Mouse (Mus musculus): Measurements from ENCODE around the gene Olfr1048. TPM values are rescaled to one million over a fixed set of nuclear protein-coding genes. Genes with fewer than 3 reads are reported as not detected.
"Not testable (repeated sequence)": the region's sequence is repeated elsewhere in the genome, so short reads cannot be mapped to it uniquely, and the experiment has no call there.

The Olfr1048 gene
- not detected in 2 replicates for polyA plus RNA-seq (2012; ENCODE audit: insufficient read depth, low replicate concordance)

DNA sequence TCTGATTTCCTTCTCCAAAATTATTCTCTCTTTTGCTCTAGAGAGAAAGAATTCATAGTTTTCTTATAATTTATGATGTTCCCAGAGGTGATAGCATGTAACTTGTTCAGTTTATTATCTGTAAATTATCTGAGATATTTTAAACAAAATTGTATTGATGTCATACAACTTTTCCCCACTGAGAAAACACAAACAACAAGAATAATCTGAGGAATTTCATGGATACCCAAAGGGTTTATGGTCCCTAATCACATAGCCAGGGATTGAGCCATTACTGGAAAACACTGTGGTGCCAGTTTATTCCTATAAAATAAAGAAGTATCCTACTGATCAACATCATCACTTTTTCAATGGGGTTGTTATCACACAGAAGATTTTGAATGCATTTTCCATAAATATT, at the start of gene Olfr1048:
TSS of gene Olfr1048 (minus strand) at position 101 of the 400 bp plus-strand sequence.
- Histone ChIP-seq H3K9me3 (no peaks in the 10 kb centered on the region; the same call in 1 of the 2 replicates), H3K36me3 (replicated peaks; ENCODE audit: low read length) (no peaks in the 10 kb centered on the region), H3K4me3 (replicated peaks) (no peak within 1 kb of the TSS), H3K4me1 (no peaks in the 10 kb centered on the region), H3K27me3 (replicated peaks) (no peaks in the 10 kb centered on the region)
- TF ChIP-seq FLI1 (IDR thresholded peaks at IDR 0.05; ENCODE audit: low read length): no peak
- TF ChIP-seq GATA1 (IDR thresholded peaks at IDR 0.05; ENCODE audit: borderline replicate concordance, low read length): no peak

DNA sequence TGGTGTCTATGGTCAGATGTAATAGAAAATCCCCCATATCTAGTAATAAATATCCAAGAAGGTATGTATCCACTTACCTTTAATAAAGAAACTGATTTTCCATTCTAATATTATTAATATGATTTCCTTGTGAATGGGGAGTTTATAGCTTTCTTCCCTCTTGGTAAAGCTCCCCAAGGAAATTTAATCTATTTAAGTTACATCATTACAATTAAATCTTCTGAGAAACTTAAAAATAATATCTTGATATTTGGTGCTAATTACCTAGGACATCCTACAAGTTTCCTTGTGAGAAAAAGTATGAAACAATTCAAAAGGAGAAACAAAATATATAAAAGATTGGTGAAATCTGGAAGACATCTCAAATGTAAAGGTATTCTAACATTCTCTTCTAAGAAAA, 38.9 kb upstream of the Olfr1048 start, which contains the start of gene Olfr1051:
TSS of gene Olfr1051 (minus strand) at position 101 of the 400 bp plus-strand sequence.
- H3K9me3 ChIP-seq; H3K27me3 ChIP-seq (replicated peaks); H3K4me1 ChIP-seq; H3K4me3 ChIP-seq (replicated peaks); H3K36me3 ChIP-seq (replicated peaks; ENCODE audit: low read length): not testable (repeated sequence)

DNA sequence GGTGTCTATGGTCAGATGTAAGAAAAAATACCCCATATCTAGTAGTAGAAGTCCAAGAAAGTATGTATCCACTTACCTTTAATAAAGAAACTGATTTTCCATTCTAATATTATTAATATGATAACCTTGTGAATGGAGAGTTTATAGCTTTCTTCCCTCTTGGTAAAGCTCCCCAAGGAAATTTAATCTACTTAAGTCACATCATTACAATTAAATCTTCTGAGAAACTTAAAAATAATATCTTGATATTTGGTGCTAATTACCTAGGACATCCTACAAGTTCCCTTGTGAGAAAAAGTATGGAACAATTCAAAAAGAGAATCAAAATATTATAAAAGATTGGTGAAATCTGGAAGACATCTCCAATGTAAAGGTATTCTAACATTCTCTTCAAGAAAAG, 18.1 kb upstream of the Olfr1048 start, which contains the start of gene Olfr1049:
TSS of gene Olfr1049 (minus strand) at position 101 of the 400 bp plus-strand sequence.
- H3K9me3 ChIP-seq; H3K27me3 ChIP-seq (replicated peaks); H3K4me1 ChIP-seq; H3K36me3 ChIP-seq (replicated peaks; ENCODE audit: low read length); H3K4me3 ChIP-seq (replicated peaks): not testable (repeated sequence)

DNA sequence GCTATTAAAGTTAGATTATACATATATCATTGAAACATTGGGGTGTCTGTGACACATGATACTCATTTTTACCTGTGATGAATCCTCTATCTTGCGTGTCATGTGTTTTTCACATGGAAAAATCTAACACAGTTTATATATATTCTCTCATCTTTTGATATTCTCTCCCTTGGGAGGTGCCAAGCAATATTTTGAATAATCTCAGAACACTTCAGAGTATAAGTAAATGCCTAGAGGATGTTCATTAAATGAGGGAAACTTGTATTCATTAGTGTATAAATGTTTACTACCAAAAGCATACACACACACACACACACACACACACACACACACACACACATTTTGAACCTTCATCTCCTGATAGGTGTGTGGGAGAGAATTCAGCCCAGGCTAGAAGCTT, 8.8 kb downstream of the Olfr1048 start, which contains the start of gene Olfr1047:
TSS of gene Olfr1047 (minus strand) at position 101 of the 400 bp plus-strand sequence.
- H3K4me3 ChIP-seq (replicated peaks): no peak within 1 kb of the TSS
- H3K9me3 ChIP-seq: peaks cover 3% of the 10 kb centered on the region; the same call in 1 of the 2 replicates
- TF ChIP-seq FLI1 (IDR thresholded peaks at IDR 0.05; ENCODE audit: low read length) (no peak), GATA1 (IDR thresholded peaks at IDR 0.05; ENCODE audit: borderline replicate concordance, low read length) (no peak)

DNA sequence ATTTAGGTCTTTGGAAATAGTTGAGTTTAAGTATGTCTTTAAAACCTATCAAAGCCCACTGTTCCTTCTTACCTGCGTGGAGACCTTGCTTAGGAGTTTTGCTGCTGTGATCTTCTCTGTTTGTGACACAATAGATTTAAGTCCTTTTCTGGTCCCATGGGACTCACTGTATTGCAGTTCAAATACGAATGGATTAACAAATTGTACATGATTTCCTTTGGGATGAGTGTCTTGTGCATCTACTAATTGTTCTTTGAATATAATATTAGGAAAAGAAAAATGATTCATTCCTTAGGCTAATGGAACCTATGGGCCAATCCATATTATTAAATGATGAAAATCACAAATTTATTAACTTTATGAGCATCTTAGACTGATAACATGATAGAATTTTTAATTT, 20.9 kb downstream of the Olfr1048 start, which contains the start of gene Olfr1046:
TSS of gene Olfr1046 (minus strand) at position 101 of the 400 bp plus-strand sequence.
- Histone ChIP-seq H3K27me3 (replicated peaks) (no peaks in the 10 kb centered on the region), H3K36me3 (replicated peaks; ENCODE audit: low read length) (no peaks in the 10 kb centered on the region), H3K9me3 (no peaks in the 10 kb centered on the region), H3K4me3 (replicated peaks) (no peak within 1 kb of the TSS), H3K4me1 (no peaks in the 10 kb centered on the region)
- TF ChIP-seq GATA1 (IDR thresholded peaks at IDR 0.05; ENCODE audit: borderline replicate concordance, low read length) (no peak), FLI1 (IDR thresholded peaks at IDR 0.05; ENCODE audit: low read length) (no peak)

More for the DNA sequence above, 8.8 kb downstream of the Olfr1048 start, which contains the start of gene Olfr1047:
- no peaks in the 10 kb centered on the region for H3K36me3 ChIP-seq (replicated peaks; ENCODE audit: low read length)
- H3K27me3 ChIP-seq (replicated peaks): no peaks in the 10 kb centered on the region
- no peaks in the 10 kb centered on the region for H3K4me1 ChIP-seq

DNA sequence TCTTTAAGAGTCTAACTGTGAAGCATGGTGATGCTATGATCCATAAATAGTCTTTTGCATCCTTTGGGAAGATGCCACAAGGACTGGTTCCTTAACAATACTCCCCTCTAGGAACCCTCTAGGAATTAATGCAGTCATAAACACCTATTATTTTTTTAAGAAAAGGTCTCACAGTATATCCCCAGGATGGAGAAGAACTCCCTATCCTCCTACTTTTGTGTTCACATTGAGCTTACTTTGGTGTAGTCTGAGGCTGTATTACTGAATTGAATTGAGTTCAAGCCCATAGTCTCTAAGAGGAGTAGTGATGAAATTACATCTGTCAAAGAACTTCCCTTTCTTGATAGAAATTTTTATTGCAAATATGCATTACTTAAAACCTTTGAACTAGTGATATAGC, 37.2 kb downstream of the Olfr1048 start, which contains the start of gene Olfr1045:
TSS of gene Olfr1045 (minus strand) at position 101 of the 400 bp plus-strand sequence.
- H3K4me3 ChIP-seq (replicated peaks): no peak within 1 kb of the TSS
- H3K4me1 ChIP-seq: no peaks in the 10 kb centered on the region
- TF ChIP-seq GATA1 (IDR thresholded peaks at IDR 0.05; ENCODE audit: borderline replicate concordance, low read length): no peak
- TF ChIP-seq FLI1 (IDR thresholded peaks at IDR 0.05; ENCODE audit: low read length): no peak
- no peaks in the 10 kb centered on the region for H3K36me3 ChIP-seq (replicated peaks; ENCODE audit: low read length)
- H3K9me3 ChIP-seq: 0 out of 2 replicates have a peak, but pooled peaks cover 2% of the 10 kb centered on the region
- no peaks in the 10 kb centered on the region for H3K27me3 ChIP-seq (replicated peaks)

DNA sequence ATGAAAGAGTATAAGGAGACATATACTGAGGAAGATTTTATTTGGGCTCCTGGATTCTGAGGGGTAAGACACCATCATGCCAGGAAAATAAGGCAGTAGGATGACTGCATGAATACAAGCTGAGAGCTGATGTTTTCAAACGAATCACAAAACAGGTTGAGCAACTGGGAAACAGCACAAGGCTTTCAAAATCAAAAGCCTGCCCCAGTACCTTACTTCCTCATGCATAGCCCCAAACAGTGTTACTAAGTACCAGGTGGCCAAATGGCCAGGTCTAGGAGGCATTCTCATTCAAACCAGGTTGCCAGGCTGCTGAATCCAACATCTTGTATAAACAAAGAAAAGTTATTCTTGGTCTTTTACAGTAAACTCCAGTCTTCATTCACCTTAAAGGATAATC, 44.2 kb downstream of the Olfr1048 start:
- no peaks in the 10 kb centered on the region for H3K4me1 ChIP-seq
- no peak overlapping the region for H3K4me3 ChIP-seq (replicated peaks)
- no peak for TF ChIP-seq GATA1 (IDR thresholded peaks at IDR 0.05; ENCODE audit: borderline replicate concordance, low read length)
- TF ChIP-seq FLI1 (IDR thresholded peaks at IDR 0.05; ENCODE audit: low read length): no peak
- H3K27me3 ChIP-seq (replicated peaks): no peaks in the 10 kb centered on the region
- no peaks in the 10 kb centered on the region for H3K9me3 ChIP-seq
- H3K36me3 ChIP-seq (replicated peaks; ENCODE audit: low read length): no peaks in the 10 kb centered on the region

DNA sequence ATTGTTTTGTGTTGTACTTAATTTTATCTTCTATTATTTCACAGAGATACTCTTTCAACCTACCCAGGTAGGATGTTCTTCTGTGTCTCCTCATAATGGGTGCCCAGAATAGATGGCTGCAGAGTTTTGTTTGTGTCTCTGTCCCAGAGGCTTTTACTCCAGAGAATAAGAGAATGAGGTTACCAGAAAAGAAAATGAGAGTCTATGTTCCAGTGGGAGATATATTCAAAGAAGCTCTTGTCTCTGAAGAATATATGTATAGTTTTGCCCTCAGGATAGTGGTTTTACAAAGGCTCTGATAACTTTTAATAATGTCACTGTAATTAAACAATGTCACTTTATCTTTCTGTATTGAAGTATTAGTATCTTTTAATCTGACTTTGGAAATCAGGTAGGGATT, 54.5 kb downstream of the Olfr1048 start, which contains the start of gene Olfr52:
TSS of gene Olfr52 (minus strand) at position 101 of the 400 bp plus-strand sequence.
- Histone ChIP-seq H3K9me3 (0 out of 2 replicates have a peak, but pooled peaks cover 4% of the 10 kb centered on the region), H3K4me1 (no peaks in the 10 kb centered on the region)
- TF ChIP-seq GATA1 (IDR thresholded peaks at IDR 0.05; ENCODE audit: borderline replicate concordance, low read length): no peak
- no peak for TF ChIP-seq FLI1 (IDR thresholded peaks at IDR 0.05; ENCODE audit: low read length)

More for the DNA sequence above, 54.5 kb downstream of the Olfr1048 start, which contains the start of gene Olfr52:
- no peaks in the 10 kb centered on the region for H3K36me3 ChIP-seq (replicated peaks; ENCODE audit: low read length)
- H3K27me3 ChIP-seq (replicated peaks): no peaks in the 10 kb centered on the region
- H3K4me3 ChIP-seq (replicated peaks): no peak within 1 kb of the TSS

Other genes with a start within 250 kb of the Olfr1048 start
- gene Olfr1031, start 250.0 kb downstream of the Olfr1048 start, polyA plus RNA-seq (2012; ENCODE audit: insufficient read depth, low replicate concordance): not detected in 2 replicates
- not detected in 2 replicates for gene Olfr1032, start 234.7 kb downstream of the Olfr1048 start, polyA plus RNA-seq (2012; ENCODE audit: insufficient read depth, low replicate concordance)
- gene Olfr1033, start 219.7 kb downstream of the Olfr1048 start, polyA plus RNA-seq (2012; ENCODE audit: insufficient read depth, low replicate concordance): not detected in 2 replicates
- not detected in 2 replicates for gene Olfr1034, start 194.4 kb downstream of the Olfr1048 start, polyA plus RNA-seq (2012; ENCODE audit: insufficient read depth, low replicate concordance)
- not detected in 2 replicates for gene Olfr1036, start 166.3 kb downstream of the Olfr1048 start, polyA plus RNA-seq (2012; ENCODE audit: insufficient read depth, low replicate concordance)
- gene Olfr1037, start 152.9 kb downstream of the Olfr1048 start, polyA plus RNA-seq (2012; ENCODE audit: insufficient read depth, low replicate concordance): not detected in 2 replicates
- gene Olfr1039, start 104.4 kb downstream of the Olfr1048 start, polyA plus RNA-seq (2012; ENCODE audit: insufficient read depth, low replicate concordance): not detected in 2 replicates
- gene Olfr1040, start 93.6 kb downstream of the Olfr1048 start, polyA plus RNA-seq (2012; ENCODE audit: insufficient read depth, low replicate concordance): not detected in 2 replicates
- not detected in 2 replicates for gene Olfr1042, start 78.5 kb downstream of the Olfr1048 start, polyA plus RNA-seq (2012; ENCODE audit: insufficient read depth, low replicate concordance)
- gene Olfr1043, start 72.8 kb downstream of the Olfr1048 start, polyA plus RNA-seq (2012; ENCODE audit: insufficient read depth, low replicate concordance): not detected in 2 replicates
- not detected in 2 replicates for gene Olfr1044, start 62.5 kb downstream of the Olfr1048 start, polyA plus RNA-seq (2012; ENCODE audit: insufficient read depth, low replicate concordance)
- not detected in 2 replicates for gene Olfr52, start 54.6 kb downstream of the Olfr1048 start, polyA plus RNA-seq (2012; ENCODE audit: insufficient read depth, low replicate concordance)
- not detected in 2 replicates for gene Olfr1045, start 37.3 kb downstream of the Olfr1048 start, polyA plus RNA-seq (2012; ENCODE audit: insufficient read depth, low replicate concordance)
- gene Olfr1046, start 21.0 kb downstream of the Olfr1048 start, polyA plus RNA-seq (2012; ENCODE audit: insufficient read depth, low replicate concordance): not detected in 2 replicates
- not detected in 2 replicates for gene Olfr1047, start 8.9 kb downstream of the Olfr1048 start, polyA plus RNA-seq (2012; ENCODE audit: insufficient read depth, low replicate concordance)
- not detected in 2 replicates for gene Olfr1049, start 18.0 kb upstream of the Olfr1048 start, polyA plus RNA-seq (2012; ENCODE audit: insufficient read depth, low replicate concordance)
- not detected in 2 replicates for gene Olfr1051, start 38.8 kb upstream of the Olfr1048 start, polyA plus RNA-seq (2012; ENCODE audit: insufficient read depth, low replicate concordance)
- gene Olfr1052, start 52.2 kb upstream of the Olfr1048 start, polyA plus RNA-seq (2012; ENCODE audit: insufficient read depth, low replicate concordance): not detected in 2 replicates
- gene Olfr1053, start 75.0 kb upstream of the Olfr1048 start, polyA plus RNA-seq (2012; ENCODE audit: insufficient read depth, low replicate concordance): not detected in 2 replicates
- not detected in 2 replicates for gene Olfr1054, start 95.1 kb upstream of the Olfr1048 start, polyA plus RNA-seq (2012; ENCODE audit: insufficient read depth, low replicate concordance)
- not detected in 2 replicates for gene Olfr1055, start 110.0 kb upstream of the Olfr1048 start, polyA plus RNA-seq (2012; ENCODE audit: insufficient read depth, low replicate concordance)
- not detected in 2 replicates for gene Olfr1056, start 122.2 kb upstream of the Olfr1048 start, polyA plus RNA-seq (2012; ENCODE audit: insufficient read depth, low replicate concordance)
- gene Olfr1057, start 138.1 kb upstream of the Olfr1048 start, polyA plus RNA-seq (2012; ENCODE audit: insufficient read depth, low replicate concordance): not detected in 2 replicates
- gene Olfr1058, start 148.3 kb upstream of the Olfr1048 start, polyA plus RNA-seq (2012; ENCODE audit: insufficient read depth, low replicate concordance): not detected in 2 replicates
- not detected in 2 replicates for gene Olfr1061, start 173.8 kb upstream of the Olfr1048 start, polyA plus RNA-seq (2012; ENCODE audit: insufficient read depth, low replicate concordance)
- not detected in 2 replicates for gene Olfr1062, start 186.5 kb upstream of the Olfr1048 start, polyA plus RNA-seq (2012; ENCODE audit: insufficient read depth, low replicate concordance)
- not detected in 2 replicates for gene Olfr1065, start 210.3 kb upstream of the Olfr1048 start, polyA plus RNA-seq (2012; ENCODE audit: insufficient read depth, low replicate concordance)
- gene Olfr1066, start 216.0 kb upstream of the Olfr1048 start, polyA plus RNA-seq (2012; ENCODE audit: insufficient read depth, low replicate concordance): not detected in 2 replicates
- not detected in 2 replicates for gene Olfr228, start 247.1 kb upstream of the Olfr1048 start, polyA plus RNA-seq (2012; ENCODE audit: insufficient read depth, low replicate concordance)

Data from megakaryocyte, embryonic 14.5 days (primary cell).